Mouse (Mus musculus) cerebellum, postnatal 36 days (tissue): ENCODE measurements at regions not wholly inside any gene's neighbourhood (a gene's known extent, or its start where the extent isn't known, plus 50 kb on each side); places are given as distances from the start of the nearest gene placed in this dataset.
A peak's percentile ranks its signal among the peaks of the same experiment; 100 is the strongest.

Experiments
- DNase-seq, 2 experiments: peaks; one replicate each; pipeline ENCODE4 v3.0.0; 2021 to 2022; ENCODE audit warnings: mixed read lengths in 2 of 2

GRCm38 (mm10) chr14:58581806-58582205 is 511.5 kb downstream of the Fgf9 start:
- DNase-seq: no peak

GRCm38 (mm10) chr14:58570021-58570420 is 499.7 kb downstream of the Fgf9 start:
- DNase-seq: no peak

GRCm38 (mm10) chr14:58567472-58567871 is 497.1 kb downstream of the Fgf9 start:
- DNase-seq: no peak

- no peak for DNase-seq
These were observed 492.7 kb downstream of the Fgf9 start for GRCm38 (mm10) chr14:58563082-58563481.

- no peak for DNase-seq
These were observed 480.4 kb downstream of the Fgf9 start for GRCm38 (mm10) chr14:58550785-58551184.

- no peak for DNase-seq
These were observed 475.4 kb downstream of the Fgf9 start for GRCm38 (mm10) chr14:58545778-58546177.

GRCm38 (mm10) chr14:58543140-58543767 is 472.9 kb downstream of the Fgf9 start:
- no peak for DNase-seq

GRCm38 (mm10) chr14:58538135-58538534 is 467.8 kb downstream of the Fgf9 start:
- DNase-seq: no peak

- peak; percentile 20 to 45 for DNase-seq
These were observed 450.7 kb downstream of the Fgf9 start for GRCm38 (mm10) chr14:58520976-58521549.

GRCm38 (mm10) chr14:58520384-58520783 is 450.0 kb downstream of the Fgf9 start:
- no peak for DNase-seq

- DNase-seq: no peak
These were observed 448.7 kb downstream of the Fgf9 start for GRCm38 (mm10) chr14:58519086-58519485.

GRCm38 (mm10) chr14:58516543-58516942 is 446.2 kb downstream of the Fgf9 start:
- DNase-seq: no peak

- no peak for DNase-seq
These were observed 441.8 kb downstream of the Fgf9 start for GRCm38 (mm10) chr14:58512177-58512576.

- DNase-seq: no peak
These were observed 441.2 kb downstream of the Fgf9 start for GRCm38 (mm10) chr14:58511571-58511985.

- no peak for DNase-seq
These were observed 440.4 kb downstream of the Fgf9 start for GRCm38 (mm10) chr14:58510790-58511189.

- DNase-seq: no peak
These were observed 438.8 kb downstream of the Fgf9 start for GRCm38 (mm10) chr14:58509106-58509505.

GRCm38 (mm10) chr14:58506490-58506889 is 436.1 kb downstream of the Fgf9 start:
- no peak for DNase-seq

GRCm38 (mm10) chr14:58505841-58506240 is 435.5 kb downstream of the Fgf9 start:
- peak; percentile 77 for DNase-seq

- no peak for DNase-seq
These were observed 432.5 kb downstream of the Fgf9 start for GRCm38 (mm10) chr14:58502890-58503289.

GRCm38 (mm10) chr14:58500014-58500413 is 429.7 kb downstream of the Fgf9 start:
- no peak for DNase-seq

- no peak for DNase-seq
These were observed 429.2 kb downstream of the Fgf9 start for GRCm38 (mm10) chr14:58499501-58499900.

GRCm38 (mm10) chr14:58499071-58499470 is 428.7 kb downstream of the Fgf9 start:
- DNase-seq: no peak

GRCm38 (mm10) chr14:58496902-58497301 is 426.6 kb downstream of the Fgf9 start:
- no peak for DNase-seq

- DNase-seq: no peak
These were observed 424.1 kb downstream of the Fgf9 start for GRCm38 (mm10) chr14:58494400-58494987.
